Comparison of ENCODE assay signal across 8 mouse cellular contexts in genomic region chr6:47879049-47879716, GRCm38 (mm10). TPM values are rescaled to one million over a fixed set of nuclear protein-coding genes. Genes with fewer than 3 reads are reported as not detected.
DNase-seq lines count a peak whose midpoint lies in the region; ATAC-seq and TF ChIP-seq lines count a peak whose summit lies in the region.

No protein-coding gene starts in this region.

- no peak for ATAC-seq in embryonic facial prominence, embryonic 12.5 days (ENCODE audit: insufficient number of reproducible peaks, insufficient read depth, low FRiP score, low TSS enrichment)
- ATAC-seq in intestine, embryonic 15.5 days: no peak
- ATAC-seq in midbrain, postnatal 0 days (ENCODE audit: low FRiP score): no peak

- DNase-seq in layer of hippocampus, adult 2 months (ENCODE audit: low spot score in 2 of 2): no peak
- DNase-seq in layer of hippocampus, postnatal 25 days (ENCODE audit: extremely low spot score in 1 of 2, low spot score in 1 of 2): no peak
- no peak for DNase-seq in midbrain, postnatal 0 days (ENCODE audit: low spot score)
- DNase-seq in thymus, postnatal 0 days (ENCODE audit: low spot score): no peak
- no peak for DNase-seq in cerebellum, postnatal 4 days (ENCODE audit: low spot score in 2 of 2)
- no peak for DNase-seq in adrenal gland, postnatal 4 days (ENCODE audit: low spot score in 2 of 2)

- H3K36me3 ChIP-seq in embryonic facial prominence, embryonic 12.5 days: peaks cover 43% of the 10 kb centered on the region
- peaks cover 25% of the 10 kb centered on the region for H3K36me3 ChIP-seq in intestine, embryonic 15.5 days
- H3K36me3 ChIP-seq in midbrain, postnatal 0 days (ENCODE audit: insufficient read depth, low read length): peaks cover 33% of the 10 kb centered on the region

- H3K4me2 ChIP-seq in embryonic facial prominence, embryonic 12.5 days (replicated peaks): peak overlapping the region; percentile 77
- H3K4me2 ChIP-seq in intestine, embryonic 15.5 days (replicated peaks): peak overlapping the region; percentile 78
- peak overlapping the region; percentile 81 for H3K4me2 ChIP-seq in midbrain, postnatal 0 days (ENCODE audit: low read depth, low read length, poor library complexity, severe bottlenecking)

- H3K9ac ChIP-seq in embryonic facial prominence, embryonic 12.5 days: peak overlapping the region; percentile 89
- H3K9ac ChIP-seq in intestine, embryonic 15.5 days: peak overlapping the region; percentile 96; the same call in 1 of the 2 replicates
- H3K9ac ChIP-seq in midbrain, postnatal 0 days (replicated peaks; ENCODE audit: low read length, poor library complexity, severe bottlenecking): peak overlapping the region; percentile 96

- no peaks in the 10 kb centered on the region for H3K9me3 ChIP-seq in embryonic facial prominence, embryonic 12.5 days
- no peaks in the 10 kb centered on the region for H3K9me3 ChIP-seq in intestine, embryonic 15.5 days
- no peaks in the 10 kb centered on the region for H3K9me3 ChIP-seq in midbrain, postnatal 0 days (ENCODE audit: low read length)

- H3K4me1 ChIP-seq in embryonic facial prominence, embryonic 12.5 days: peaks cover 10% of the 10 kb centered on the region
- peaks cover 15% of the 10 kb centered on the region for H3K4me1 ChIP-seq in intestine, embryonic 15.5 days (replicated peaks)
- H3K4me1 ChIP-seq in midbrain, postnatal 0 days (ENCODE audit: insufficient read depth, low read length): peaks cover 8% of the 10 kb centered on the region; the same call in 1 of the 2 replicates

- no peak overlapping the region for H3K27ac ChIP-seq in layer of hippocampus, adult 2 months
- no peak overlapping the region for H3K27ac ChIP-seq in embryonic facial prominence, embryonic 12.5 days
- H3K27ac ChIP-seq in intestine, embryonic 15.5 days: no peak overlapping the region
- H3K27ac ChIP-seq in midbrain, postnatal 0 days (ENCODE audit: low read depth, low read length): no peak overlapping the region

- peak overlapping the region; percentile 79; the same call in 1 of the 2 replicates for H3K4me3 ChIP-seq in layer of hippocampus, adult 2 months
- H3K4me3 ChIP-seq in embryonic facial prominence, embryonic 12.5 days: peak overlapping the region; percentile 93
- H3K4me3 ChIP-seq in intestine, embryonic 15.5 days (replicated peaks): peak overlapping the region; percentile 98
- peak overlapping the region; percentile 94; the same call in 1 of the 2 replicates for H3K4me3 ChIP-seq in midbrain, postnatal 0 days (ENCODE audit: low read depth, low read length)

- no peaks in the 10 kb centered on the region for H3K27me3 ChIP-seq in embryonic facial prominence, embryonic 12.5 days
- no peaks in the 10 kb centered on the region for H3K27me3 ChIP-seq in intestine, embryonic 15.5 days (replicated peaks)
- no peaks in the 10 kb centered on the region for H3K27me3 ChIP-seq in midbrain, postnatal 0 days (ENCODE audit: insufficient read depth, low read length)

- WGBS in embryonic facial prominence, embryonic 12.5 days: 60% methylated on average over 4 of the region's 4 CpGs
- WGBS in intestine, embryonic 15.5 days: 60% methylated on average over 4 of the region's 4 CpGs
- 66% methylated on average over 4 of the region's 4 CpGs for WGBS in midbrain, postnatal 0 days

- TF ChIP-seq CTCF in layer of hippocampus, adult 2 months (conservative IDR thresholded peaks at IDR 0.05): no peak
- no peak for TF ChIP-seq CTCF in midbrain, postnatal 0 days (IDR thresholded peaks at IDR 0.05)

RNA-seq across cellular contexts. Expression of gene Zfp282, which starts 2.2 kb away (rescaled TPM):
- total RNA-seq in layer of hippocampus, adult 2 months (2021): 10 to 100 TPM; 13.3 to 13.5 TPM
- 10 to 100 TPM; 15.3 to 17.1 TPM for total RNA-seq in layer of hippocampus, postnatal 25 days (2021)
- polyA plus RNA-seq in embryonic facial prominence, embryonic 12.5 days (2016; fragmentation: Nextera tagmentation; extraction: Ambion mirVana): 27.1 and 29.2 TPM in 2 replicates
- polyA plus RNA-seq in intestine, embryonic 15.5 days (2015; fragmentation: Nextera tagmentation; extraction: Ambion mirVana): 12.0 and 12.1 TPM in 2 replicates
- total RNA-seq in midbrain, postnatal 0 days (2014; rRNA removed): 42.9 and 50.3 TPM in 2 replicates
- 15.9 and 17.2 TPM in 2 replicates for polyA plus RNA-seq in midbrain, postnatal 0 days (2015; fragmentation: Nextera tagmentation; extraction: Ambion mirVana)
- 9.5 and 10.1 TPM in 2 replicates for polyA plus RNA-seq in thymus, postnatal 0 days (2015; fragmentation: Nextera tagmentation; extraction: Ambion mirVana)
- total RNA-seq in adrenal gland, postnatal 4 days (2021): 10 to 100 TPM; 19.7 to 19.8 TPM

RNA-seq across cellular contexts. Expression of gene Zfp212, which starts 41.1 kb away (rescaled TPM):
- 10 to 100 TPM; 20.6 to 22.0 TPM for total RNA-seq in layer of hippocampus, adult 2 months (2021)
- 10 to 100 TPM; 17.0 to 17.3 TPM for total RNA-seq in layer of hippocampus, postnatal 25 days (2021)
- 21.8 and 22.0 TPM in 2 replicates for polyA plus RNA-seq in embryonic facial prominence, embryonic 12.5 days (2016; fragmentation: Nextera tagmentation; extraction: Ambion mirVana)
- polyA plus RNA-seq in intestine, embryonic 15.5 days (2015; fragmentation: Nextera tagmentation; extraction: Ambion mirVana): 11.8 and 12.4 TPM in 2 replicates
- 13.4 and 15.9 TPM in 2 replicates for total RNA-seq in midbrain, postnatal 0 days (2014; rRNA removed)
- 19.0 and 21.8 TPM in 2 replicates for polyA plus RNA-seq in midbrain, postnatal 0 days (2015; fragmentation: Nextera tagmentation; extraction: Ambion mirVana)
- 21.1 and 23.6 TPM in 2 replicates for polyA plus RNA-seq in thymus, postnatal 0 days (2015; fragmentation: Nextera tagmentation; extraction: Ambion mirVana)
- 10 to 100 TPM; 26.6 to 26.8 TPM for total RNA-seq in adrenal gland, postnatal 4 days (2021)

RNA-seq across cellular contexts. Expression of gene Zfp398, which starts 43.7 kb away (rescaled TPM):
- 10 to 100 TPM; 21.9 to 22.5 TPM for total RNA-seq in layer of hippocampus, adult 2 months (2021)
- total RNA-seq in layer of hippocampus, postnatal 25 days (2021): 10 to 100 TPM; 18.5 to 23.5 TPM
- 11.2 and 12.0 TPM in 2 replicates for polyA plus RNA-seq in embryonic facial prominence, embryonic 12.5 days (2016; fragmentation: Nextera tagmentation; extraction: Ambion mirVana)
- 6.8 and 8.2 TPM in 2 replicates for polyA plus RNA-seq in intestine, embryonic 15.5 days (2015; fragmentation: Nextera tagmentation; extraction: Ambion mirVana)
- 30.6 and 32.1 TPM in 2 replicates for total RNA-seq in midbrain, postnatal 0 days (2014; rRNA removed)
- 11.9 and 14.3 TPM in 2 replicates for polyA plus RNA-seq in midbrain, postnatal 0 days (2015; fragmentation: Nextera tagmentation; extraction: Ambion mirVana)
- polyA plus RNA-seq in thymus, postnatal 0 days (2015; fragmentation: Nextera tagmentation; extraction: Ambion mirVana): 8.6 and 11.1 TPM in 2 replicates
- 10 to 100 TPM; 16.7 to 18.0 TPM for total RNA-seq in adrenal gland, postnatal 4 days (2021)

RNA-seq across cellular contexts. Expression of gene Zfp786, which starts 48.5 kb away (rescaled TPM):
- total RNA-seq in layer of hippocampus, adult 2 months (2021): 1 to 10 TPM; 5.5 to 6.5 TPM
- 1 to 10 TPM; 3.8 to 4.9 TPM for total RNA-seq in layer of hippocampus, postnatal 25 days (2021)
- 7.9 and 8.0 TPM in 2 replicates for polyA plus RNA-seq in embryonic facial prominence, embryonic 12.5 days (2016; fragmentation: Nextera tagmentation; extraction: Ambion mirVana)
- polyA plus RNA-seq in intestine, embryonic 15.5 days (2015; fragmentation: Nextera tagmentation; extraction: Ambion mirVana): 2.3 and 2.4 TPM in 2 replicates
- total RNA-seq in midbrain, postnatal 0 days (2014; rRNA removed): 16.8 and 18.1 TPM in 2 replicates
- polyA plus RNA-seq in midbrain, postnatal 0 days (2015; fragmentation: Nextera tagmentation; extraction: Ambion mirVana): 6.5 and 7.7 TPM in 2 replicates
- 1.6 and 2.6 TPM in 2 replicates for polyA plus RNA-seq in thymus, postnatal 0 days (2015; fragmentation: Nextera tagmentation; extraction: Ambion mirVana)
- 1 to 10 TPM; 2.1 to 2.7 TPM for total RNA-seq in adrenal gland, postnatal 4 days (2021)
